Mouse (Mus musculus): Measurements from ENCODE around the gene Robo1.
"Not testable (repeated sequence)": the region's sequence is repeated elsewhere in the genome, so short reads cannot be mapped to it uniquely, and the experiment has no call there.

Gene Robo1

DNA sequence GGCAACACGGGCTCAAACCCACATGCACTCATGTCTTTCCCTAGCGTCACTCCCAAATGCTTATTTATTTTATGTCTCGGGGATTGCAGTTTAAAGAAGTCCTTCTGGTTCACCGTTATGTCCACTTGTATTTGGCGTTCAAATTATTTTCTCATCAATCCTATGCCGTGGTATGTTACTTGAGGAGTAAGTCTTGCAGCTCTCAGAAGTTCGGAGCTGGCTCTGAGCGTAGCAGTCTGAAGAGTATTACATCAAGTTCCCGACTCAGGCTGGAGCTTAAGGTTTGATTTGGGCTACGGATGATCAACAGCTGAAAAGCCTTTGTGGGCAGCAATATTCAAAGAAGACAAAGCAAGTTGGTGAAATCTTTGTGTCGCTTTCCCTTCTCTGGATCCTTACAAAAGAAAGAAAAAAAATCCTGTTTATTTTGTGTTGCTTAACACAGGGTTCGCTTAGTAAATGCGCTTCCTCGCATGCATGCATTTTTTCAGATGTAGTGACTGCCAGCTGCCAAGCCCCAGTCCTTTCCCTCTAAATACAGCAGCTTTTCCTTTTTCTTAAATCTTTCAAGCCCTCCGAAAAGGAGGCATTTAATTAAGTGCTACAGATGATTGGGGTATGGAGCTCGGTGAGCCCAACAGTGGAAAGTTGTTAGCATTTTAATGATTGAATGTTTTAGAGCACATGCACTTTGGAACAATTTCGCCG is 136.5 kb downstream of the Robo1 start:
- DNase-seq (ENCODE audit: low spot score in 2 of 2) = no peak

GRCm38 (mm10) chr16:72458155-72458554 is 150.0 kb downstream of the Robo1 start:
- no peak for DNase-seq (ENCODE audit: low spot score in 2 of 2)

- DNase-seq (ENCODE audit: low spot score in 2 of 2) = no peak
Observed at GRCm38 (mm10) chr16:72458576-72458975, 150.5 kb downstream of the Robo1 start.

GRCm38 (mm10) chr16:72465696-72466095 is 157.6 kb downstream of the Robo1 start:
- no peak for DNase-seq (ENCODE audit: low spot score in 2 of 2)

DNA sequence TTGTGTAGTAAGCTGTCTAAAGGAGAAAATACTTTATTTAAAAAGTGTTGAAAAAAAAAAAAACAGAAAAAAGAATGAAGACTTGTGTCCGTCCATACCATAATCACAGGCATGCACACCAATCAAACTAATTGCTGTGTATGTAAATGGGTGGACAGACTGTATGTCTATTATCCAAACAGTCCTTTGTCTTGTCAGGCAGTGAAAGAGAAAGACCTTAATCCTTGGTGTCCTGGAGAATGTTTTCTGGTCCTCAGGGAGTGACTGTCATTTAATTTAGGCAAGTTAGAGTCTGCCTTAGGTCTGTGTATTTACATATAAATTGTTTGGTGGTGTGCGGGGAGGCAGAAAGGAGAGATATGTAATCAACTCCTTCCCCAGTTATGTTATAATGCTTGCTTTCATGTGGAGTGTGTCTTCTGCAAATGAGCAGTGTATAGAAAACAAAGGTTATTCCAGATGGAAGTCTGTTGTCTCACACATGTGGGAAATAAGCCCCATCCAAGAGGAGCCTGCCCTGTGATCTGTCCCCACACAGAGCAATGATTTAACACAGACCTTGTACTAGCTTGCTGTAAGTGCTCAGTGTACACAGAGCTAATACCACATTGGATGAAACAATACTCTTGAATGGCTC is 162.0 kb downstream of the Robo1 start:
- DNase-seq (ENCODE audit: low spot score in 2 of 2) = no peak

GRCm38 (mm10) chr16:72510716-72511199 is 202.7 kb downstream of the Robo1 start:
- peak in 1 of 2 experiments; percentile 9 for DNase-seq (ENCODE audit: low spot score in 2 of 2)

DNA sequence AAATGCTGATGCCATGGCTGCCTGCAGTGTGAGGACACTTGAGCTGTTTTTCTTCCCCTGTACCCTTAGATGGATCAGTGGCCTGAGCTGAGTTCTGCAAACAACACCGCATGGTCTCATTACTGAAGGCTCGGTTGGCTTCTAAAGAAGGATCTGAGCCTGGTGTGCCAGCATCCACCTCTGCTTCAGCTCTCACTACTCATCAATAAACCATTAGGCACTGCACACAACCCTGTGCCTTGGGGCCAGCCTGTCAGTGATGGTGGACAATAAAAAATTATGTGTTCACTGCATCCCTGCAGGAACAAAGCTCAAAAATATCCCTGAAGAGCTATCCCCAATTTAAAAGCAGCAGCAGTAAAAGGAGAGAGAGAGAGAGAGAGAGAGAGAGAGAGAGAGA is 223.2 kb downstream of the Robo1 start:
- DNase-seq (ENCODE audit: low spot score in 2 of 2) = no peak

GRCm38 (mm10) chr16:72533900-72534571 is 225.9 kb downstream of the Robo1 start:
- DNase-seq (ENCODE audit: low spot score in 2 of 2) = no peak

DNA sequence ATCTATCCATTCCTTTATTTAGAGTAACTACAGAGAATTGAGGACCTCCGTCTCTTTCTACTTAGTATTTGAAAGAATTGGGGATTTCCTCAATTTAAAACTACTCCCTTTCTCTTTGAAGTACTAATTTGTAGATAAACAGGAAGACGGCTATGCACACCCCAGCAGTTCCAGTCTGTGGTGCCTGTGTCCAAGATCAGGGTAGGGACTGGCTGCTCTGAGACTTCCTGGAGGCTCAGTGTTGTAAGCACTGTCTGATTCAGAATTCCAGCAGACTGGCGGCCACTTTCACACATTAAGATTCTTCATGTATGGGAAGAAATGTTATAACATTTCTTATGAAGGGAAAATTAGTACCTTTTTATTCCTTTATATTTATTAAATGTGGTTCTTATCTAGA is 230.1 kb downstream of the Robo1 start:
- no peak for DNase-seq (ENCODE audit: low spot score in 2 of 2)

DNA sequence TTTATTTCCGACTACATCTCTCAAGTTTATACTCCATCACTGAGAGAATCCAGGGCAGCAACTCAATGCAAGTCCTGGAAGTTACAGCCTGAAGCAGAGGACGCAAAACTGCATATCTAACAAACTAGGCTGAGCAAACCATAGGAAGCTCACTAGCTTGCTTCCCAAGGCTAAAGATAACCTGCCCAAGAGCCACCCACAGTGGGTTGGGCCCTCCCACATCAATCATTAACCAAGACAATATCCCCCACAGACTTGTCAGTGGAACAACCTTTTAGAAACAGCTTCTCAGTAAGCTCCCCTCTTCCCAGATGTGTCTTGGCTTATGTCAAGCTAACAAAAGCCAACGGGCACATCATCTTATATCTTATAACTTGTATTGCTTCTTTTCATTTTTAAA is 235.8 kb downstream of the Robo1 start:
- no peak for DNase-seq (ENCODE audit: low spot score in 2 of 2)

DNA sequence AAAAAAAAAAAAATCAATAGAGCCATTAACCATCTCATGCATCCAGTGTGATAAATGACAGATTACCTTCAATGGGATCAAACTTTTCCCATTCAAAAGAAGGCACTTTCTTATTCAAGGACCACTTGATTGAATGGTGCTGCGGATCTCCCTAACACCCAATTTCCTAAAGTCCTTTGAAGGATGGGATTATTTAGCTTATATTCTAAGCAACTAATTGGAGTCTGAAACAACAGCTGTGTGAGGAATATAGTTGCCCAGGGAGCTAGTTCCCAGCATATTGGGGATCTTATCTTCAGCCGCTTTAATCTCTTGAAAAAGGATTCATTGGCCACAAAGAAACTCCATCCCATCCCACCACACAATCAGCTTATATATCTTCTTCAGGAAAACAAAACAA is 236.8 kb downstream of the Robo1 start:
- no peak for DNase-seq (ENCODE audit: low spot score in 2 of 2)

DNA sequence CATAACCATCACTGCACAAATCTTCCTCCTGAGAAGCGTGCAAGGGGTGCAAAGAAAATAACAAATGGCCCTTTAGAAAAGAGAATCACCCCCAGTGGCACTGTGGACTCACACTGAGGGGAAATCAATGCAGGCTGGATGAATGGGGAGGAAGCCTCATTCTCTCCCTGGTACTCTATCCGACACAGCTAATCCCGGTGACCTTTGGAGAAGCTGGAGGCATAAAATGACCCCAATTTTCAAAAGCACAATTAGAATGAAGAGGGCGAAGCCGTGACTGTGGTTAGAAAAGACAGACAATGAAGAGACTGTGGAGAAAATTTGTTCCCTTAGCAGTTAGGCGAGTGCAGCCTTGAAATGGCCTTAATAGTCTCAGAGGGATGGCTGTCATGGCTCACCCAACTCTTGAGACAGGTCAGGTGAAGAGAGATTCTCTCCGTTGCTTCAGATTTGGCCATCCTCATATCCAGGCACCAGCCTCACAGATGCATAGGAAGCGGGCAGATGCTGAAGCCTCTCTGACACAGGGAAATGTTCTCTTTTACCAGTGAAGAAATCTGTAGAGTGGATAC is 243.7 kb downstream of the Robo1 start:
- no peak for DNase-seq (ENCODE audit: low spot score in 2 of 2)

- DNase-seq (ENCODE audit: low spot score in 2 of 2) = no peak
Observed at GRCm38 (mm10) chr16:72553713-72554112, 245.6 kb downstream of the Robo1 start.

GRCm38 (mm10) chr16:72562149-72562548 is 254.0 kb downstream of the Robo1 start:
- DNase-seq (ENCODE audit: low spot score in 2 of 2) = not testable (repeated sequence)

DNA sequence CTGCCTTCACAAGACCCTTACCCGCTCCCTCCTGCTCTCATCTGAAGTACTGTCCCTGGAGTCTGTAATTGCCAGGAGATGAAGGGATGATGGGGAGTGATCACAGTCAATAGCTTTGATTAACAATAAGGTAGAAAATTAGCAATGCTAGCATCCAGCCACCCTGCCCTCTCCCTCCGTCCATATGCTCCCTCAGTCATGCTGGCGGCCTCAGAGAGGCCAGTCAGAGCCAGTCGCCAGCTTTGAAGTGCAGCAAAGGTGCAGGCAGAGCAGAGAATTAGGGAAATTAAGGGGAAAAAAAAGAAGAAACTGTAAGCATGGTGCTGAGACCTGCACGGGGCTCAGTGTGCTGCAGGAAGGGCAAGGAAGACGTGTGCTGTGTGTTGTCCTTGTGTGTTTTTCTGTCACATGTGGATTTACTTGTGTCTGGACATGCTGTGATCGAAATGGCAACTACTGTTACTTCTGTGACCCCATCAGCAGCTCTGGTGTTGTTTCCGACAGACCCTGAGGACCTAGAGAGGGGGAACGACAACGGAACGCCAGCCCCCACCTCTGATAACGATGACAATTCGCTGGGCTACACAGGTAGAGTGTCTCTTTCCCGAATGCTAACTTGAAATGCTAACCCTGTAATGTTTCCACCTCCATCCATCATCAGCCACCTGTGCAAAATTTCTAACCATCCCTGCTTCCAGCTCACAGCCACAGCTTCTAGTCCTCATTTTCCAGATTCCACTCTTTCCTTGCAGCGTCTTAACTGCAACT is 255.3 kb downstream of the Robo1 start:
- no peak for DNase-seq (ENCODE audit: low spot score in 2 of 2)

GRCm38 (mm10) chr16:72575171-72575570 is 267.1 kb downstream of the Robo1 start:
- no peak for DNase-seq (ENCODE audit: low spot score in 2 of 2)

DNA sequence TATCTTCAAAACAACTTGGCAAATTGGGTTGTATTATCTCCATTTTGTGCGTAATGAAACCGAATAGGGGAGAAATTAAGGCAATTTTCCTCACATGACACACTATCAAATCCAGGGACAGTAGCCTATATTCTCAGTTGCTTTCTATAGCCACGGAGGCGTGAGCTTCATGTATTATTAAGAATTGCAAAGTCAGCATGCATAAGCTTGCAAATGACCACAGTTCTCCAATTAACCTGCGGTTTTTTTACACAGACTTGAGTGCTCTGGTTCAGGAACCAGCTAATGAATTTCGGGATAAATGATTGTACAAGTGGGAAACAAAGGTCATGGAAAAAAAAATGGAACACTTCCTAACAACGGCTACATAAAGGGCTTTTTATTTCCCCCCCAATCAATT is 268.9 kb downstream of the Robo1 start:
- no peak for DNase-seq (ENCODE audit: low spot score in 2 of 2)

GRCm38 (mm10) chr16:72584454-72585159 is 276.5 kb downstream of the Robo1 start:
- DNase-seq (ENCODE audit: low spot score in 2 of 2) = no peak

DNA sequence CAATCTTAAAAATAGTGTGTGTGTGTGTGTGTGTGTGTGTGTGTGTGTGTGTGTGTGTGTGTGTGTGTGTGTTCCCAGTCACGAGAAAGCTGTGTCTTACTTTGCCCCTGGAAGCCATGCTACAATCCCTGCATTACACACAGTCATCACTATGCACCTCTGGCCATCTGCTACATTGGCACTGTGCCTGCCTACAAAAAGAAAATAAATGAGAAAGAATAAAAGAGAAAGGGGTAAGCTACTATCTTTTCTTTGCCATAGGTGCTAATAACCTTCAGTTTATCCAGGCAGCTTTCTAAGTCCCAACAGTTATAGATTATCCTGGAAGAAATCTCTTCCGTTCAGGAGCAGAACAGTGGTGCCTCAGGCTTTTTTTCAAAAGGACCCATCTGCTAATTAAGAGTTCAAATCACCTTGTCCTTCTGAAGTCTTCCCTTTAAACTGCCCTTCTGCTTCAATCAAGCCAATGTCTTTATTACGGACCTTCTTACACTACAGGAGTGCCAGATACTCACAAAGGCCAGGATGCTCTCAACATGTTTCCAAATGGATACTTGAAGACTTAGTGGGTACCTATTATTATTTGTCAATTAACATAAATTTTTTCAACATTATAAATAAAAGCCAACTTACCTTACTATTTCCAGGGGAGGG is 277.2 kb downstream of the Robo1 start:
- no peak for DNase-seq (ENCODE audit: low spot score in 2 of 2)

- DNase-seq (ENCODE audit: low spot score in 2 of 2) = no peak
Observed at GRCm38 (mm10) chr16:72587376-72588072, 279.4 kb downstream of the Robo1 start.

All from frontal cortex, postnatal 10 days (tissue).